Mouse (Mus musculus) spleen, adult 18-20 months (tissue): ENCODE data around the gene Mapk1ip1l.
"Not testable (repeated sequence)": the region's sequence is repeated elsewhere in the genome, so short reads cannot be mapped to it uniquely, and the experiment has no call there.

Source experiments
- DNase-seq, 2 experiments: peaks; one replicate each; pipeline ENCODE4 v3.0.0; 2022; ENCODE audit warnings: mixed read lengths in 2 of 2

Gene Mapk1ip1l

GRCm38 (mm10) chr14:47305933-47306332, 7.9 kb downstream of the Mapk1ip1l start:
- no peak for DNase-seq

GRCm38 (mm10) chr14:47307669-47308068, 9.6 kb downstream of the Mapk1ip1l start:
- no peak for DNase-seq

- no peak for DNase-seq
Measured at GRCm38 (mm10) chr14:47309061-47309460, 11.0 kb downstream of the Mapk1ip1l start.

- no peak for DNase-seq
Measured at GRCm38 (mm10) chr14:47310342-47311181, 12.5 kb downstream of the Mapk1ip1l start.

GRCm38 (mm10) chr14:47319362-47319761, 21.3 kb downstream of the Mapk1ip1l start:
- DNase-seq: no peak

GRCm38 (mm10) chr14:47321581-47321980, 23.5 kb downstream of the Mapk1ip1l start:
- DNase-seq: not testable (repeated sequence)

GRCm38 (mm10) chr14:47325965-47326761, 28.1 kb downstream of the Mapk1ip1l start:
- no peak for DNase-seq

- no peak for DNase-seq
Measured at GRCm38 (mm10) chr14:47327347-47327746, 29.3 kb downstream of the Mapk1ip1l start.

GRCm38 (mm10) chr14:47331920-47332319, 33.9 kb downstream of the Mapk1ip1l start:
- no peak for DNase-seq

GRCm38 (mm10) chr14:47334819-47335218, 36.8 kb downstream of the Mapk1ip1l start:
- DNase-seq: peak; percentile 39 to 64

GRCm38 (mm10) chr14:47335300-47335699, 37.2 kb downstream of the Mapk1ip1l start:
- no peak for DNase-seq

GRCm38 (mm10) chr14:47340231-47340925, 42.3 kb downstream of the Mapk1ip1l start:
- no peak for DNase-seq

- DNase-seq: no peak
Measured at GRCm38 (mm10) chr14:47341811-47342291, 43.8 kb downstream of the Mapk1ip1l start.

GRCm38 (mm10) chr14:47346715-47347114, 48.6 kb downstream of the Mapk1ip1l start:
- no peak for DNase-seq

- DNase-seq: no peak
Measured at GRCm38 (mm10) chr14:47350974-47351373, 52.9 kb downstream of the Mapk1ip1l start.

GRCm38 (mm10) chr14:47352272-47352671, 54.2 kb downstream of the Mapk1ip1l start:
- no peak for DNase-seq

- no peak for DNase-seq
Measured at GRCm38 (mm10) chr14:47353240-47353639, 55.2 kb downstream of the Mapk1ip1l start.

- DNase-seq: no peak
Measured at GRCm38 (mm10) chr14:47354111-47354577, 56.1 kb downstream of the Mapk1ip1l start.

- no peak for DNase-seq
Measured at GRCm38 (mm10) chr14:47354948-47355347, 56.9 kb downstream of the Mapk1ip1l start.

- no peak for DNase-seq
Measured at GRCm38 (mm10) chr14:47356622-47357021, 58.6 kb downstream of the Mapk1ip1l start.

GRCm38 (mm10) chr14:47359610-47360009, 61.5 kb downstream of the Mapk1ip1l start:
- no peak for DNase-seq

GRCm38 (mm10) chr14:47361418-47361817, 63.4 kb downstream of the Mapk1ip1l start:
- DNase-seq: no peak

GRCm38 (mm10) chr14:47361899-47362298, 63.8 kb downstream of the Mapk1ip1l start:
- no peak for DNase-seq
